Mouse (Mus musculus) gastrocnemius, adult 2 months (tissue): ENCODE data around the gene Ttc26. TPM values are rescaled to one million over a fixed set of nuclear protein-coding genes. Genes with fewer than 3 reads are reported as not detected.

ENCODE experiments used
- DNase-seq: peaks from one replicate; pipeline ENCODE4 v3.0.0; 2022
- H3K27ac ChIP-seq: fragments of 200-600 bp; 2 replicates; pipeline ENCODE4 v1.8.1; 2022; ENCODE audit warnings: mild to moderate bottlenecking
- H3K4me3 ChIP-seq: fragments of 200-600 bp; 2 replicates; pipeline ENCODE4 v1.8.1; 2022; ENCODE audit warnings: mild to moderate bottlenecking, moderate library complexity
- CTCF ChIP-seq: fragments of 200-600 bp; IDR thresholded peaks from 2 replicates; pipeline ENCODE4 v1.8.1; 2022; ENCODE audit warnings: antibody characterized with exemption, mild to moderate bottlenecking, moderate library complexity
- intact Hi-C: fragments of 180-260 bp; cut with DNase I; formaldehyde crosslinking; loops from one replicate; pipeline ENCODE4 v1.15.1; 2025
- long read RNA-seq, 2 experiments: library from polyadenylated mRNA; stranded (forward); transcript quantifications; one replicate each; pipeline ENCODE4 v2.0.0; 2021
- total RNA-seq, 2 experiments: library from RNA; stranded (reverse); gene quantifications; 2 replicates each; pipeline ENCODE4 v1.2.3; 2021

The Ttc26 gene
- 1 to 10 TPM; 1.3 to 1.4 TPM for total RNA-seq
- long read RNA-seq, experiment 1, full-length matches to known transcripts: 3 of 3 reads
- long read RNA-seq, experiment 1, partial matches to known transcripts: 0 of 3 reads
- long read RNA-seq, experiment 1, other reads (novel, unspliced or antisense): 0 of 3 reads
- long read RNA-seq, experiment 2, full-length matches to known transcripts: 1 of 1 reads
- long read RNA-seq, experiment 2, partial matches to known transcripts: 0 of 1 reads
- long read RNA-seq, experiment 2, other reads (novel, unspliced or antisense): 0 of 1 reads

- peak within 1 kb of the TSS; percentile 86 for H3K4me3 ChIP-seq
- TF ChIP-seq CTCF: no peak
- peak; percentile 89 for DNase-seq
- intact Hi-C loops: loop anchor here (2.0 kb wide), 1 partner anchor 52 kb away; the partner anchor contains the start of gene Ubn2
- peak within 1 kb of the TSS; percentile 88 for H3K27ac ChIP-seq
Observed at GRCm38 (mm10) chr6:38381129-38381771, at the start of gene Ttc26. Ttc26 (plus strand) TSS chr6:38381469.

- DNase-seq: no peak
- intact Hi-C loops: no loop called here
- TF ChIP-seq CTCF: no peak
- H3K4me3 ChIP-seq: no peak overlapping the region
- H3K27ac ChIP-seq: no peak overlapping the region
Observed at GRCm38 (mm10) chr6:38335264-38335663, 46.0 kb upstream of the Ttc26 start.

DNA sequence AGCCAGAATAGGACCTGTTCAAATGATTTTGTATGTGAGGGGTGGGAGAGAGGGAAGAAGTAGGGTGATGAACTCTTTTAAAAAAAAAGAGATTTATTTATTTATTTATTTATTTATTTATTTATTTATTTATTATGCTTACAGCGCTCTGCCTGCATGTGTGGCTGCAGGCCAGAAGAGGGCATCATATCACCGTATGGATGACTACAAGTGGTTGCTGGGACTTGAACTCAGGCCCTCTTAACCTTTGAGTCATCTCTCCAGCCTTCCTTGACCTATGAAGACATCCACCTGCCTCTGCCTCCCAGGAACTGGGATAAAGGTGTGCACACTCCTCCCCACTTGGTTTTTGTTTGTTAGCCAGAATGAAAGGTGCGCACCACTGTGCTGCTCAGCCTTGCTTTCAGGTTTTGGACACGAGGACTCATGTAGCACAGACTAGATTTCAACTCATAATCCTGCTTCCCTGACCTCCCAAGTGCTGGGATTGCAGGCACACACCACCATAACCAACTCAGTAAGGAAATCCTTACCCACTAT is 44.0 kb upstream of the Ttc26 start:
- no peak overlapping the region for H3K27ac ChIP-seq
- peak; percentile 16; the same call in 1 of the 2 replicates for TF ChIP-seq CTCF
- no peak overlapping the region for H3K4me3 ChIP-seq
- DNase-seq: no peak
- intact Hi-C loops: no loop called here

DNA sequence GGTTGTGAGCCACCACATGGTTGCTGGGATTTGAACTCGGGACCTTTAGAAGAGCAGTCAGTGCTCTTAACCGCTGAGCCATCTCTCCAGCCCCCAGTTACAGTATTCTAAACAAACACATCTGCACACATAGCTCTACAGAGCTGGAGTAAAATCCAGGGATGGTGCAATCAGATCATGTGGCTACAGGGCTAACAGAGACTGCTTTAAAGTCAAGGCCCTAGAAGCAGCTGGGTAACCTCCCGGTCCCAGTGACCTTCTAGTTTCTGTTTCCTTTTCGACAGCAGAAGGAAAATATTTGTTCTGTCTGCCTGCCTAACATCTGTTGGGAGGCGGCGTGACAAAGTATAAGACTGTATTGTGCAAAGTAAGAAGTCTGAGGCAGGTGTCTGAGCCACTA is 43.3 kb upstream of the Ttc26 start:
- DNase-seq: no peak
- intact Hi-C loops: no loop called here
- H3K27ac ChIP-seq: no peak overlapping the region
- TF ChIP-seq CTCF: no peak
- no peak overlapping the region for H3K4me3 ChIP-seq

GRCm38 (mm10) chr6:38339078-38339477 is 42.2 kb upstream of the Ttc26 start:
- DNase-seq: no peak
- TF ChIP-seq CTCF: no peak
- Histone ChIP-seq H3K4me3 (no peak overlapping the region), H3K27ac (no peak overlapping the region)
- intact Hi-C loops: no loop called here

- peak overlapping the region; percentile 40; the same call in 1 of the 2 replicates for H3K4me3 ChIP-seq
- intact Hi-C loops: no loop called here
- no peak for TF ChIP-seq CTCF
- 0 out of 2 replicates have a peak overlapping the region, but pooled peaks have one; percentile 13 for H3K27ac ChIP-seq
- DNase-seq: no peak
Observed at GRCm38 (mm10) chr6:38341751-38342665, 39.3 kb upstream of the Ttc26 start.

GRCm38 (mm10) chr6:38342666-38342992 is 38.6 kb upstream of the Ttc26 start:
- no peak overlapping the region for H3K4me3 ChIP-seq
- no peak overlapping the region for H3K27ac ChIP-seq
- no peak for TF ChIP-seq CTCF
- DNase-seq: no peak
- intact Hi-C loops: no loop called here

GRCm38 (mm10) chr6:38343581-38343980 is 37.7 kb upstream of the Ttc26 start:
- TF ChIP-seq CTCF: no peak
- no peak for DNase-seq
- Histone ChIP-seq H3K27ac (no peak overlapping the region), H3K4me3 (no peak overlapping the region)
- intact Hi-C loops: no loop called here

- H3K27ac ChIP-seq: no peak overlapping the region
- no peak for DNase-seq
- no peak for TF ChIP-seq CTCF
- H3K4me3 ChIP-seq: no peak overlapping the region
- intact Hi-C loops: no loop called here
Observed at GRCm38 (mm10) chr6:38344006-38344670, 37.1 kb upstream of the Ttc26 start.

- Histone ChIP-seq H3K27ac (peak overlapping the region; percentile 43), H3K4me3 (peak overlapping the region; percentile 30; the same call in 1 of the 2 replicates)
- DNase-seq: peak; percentile 69
- TF ChIP-seq CTCF: no peak
- intact Hi-C loops: no loop called here
Observed at GRCm38 (mm10) chr6:38345796-38346195, 35.5 kb upstream of the Ttc26 start.

DNA sequence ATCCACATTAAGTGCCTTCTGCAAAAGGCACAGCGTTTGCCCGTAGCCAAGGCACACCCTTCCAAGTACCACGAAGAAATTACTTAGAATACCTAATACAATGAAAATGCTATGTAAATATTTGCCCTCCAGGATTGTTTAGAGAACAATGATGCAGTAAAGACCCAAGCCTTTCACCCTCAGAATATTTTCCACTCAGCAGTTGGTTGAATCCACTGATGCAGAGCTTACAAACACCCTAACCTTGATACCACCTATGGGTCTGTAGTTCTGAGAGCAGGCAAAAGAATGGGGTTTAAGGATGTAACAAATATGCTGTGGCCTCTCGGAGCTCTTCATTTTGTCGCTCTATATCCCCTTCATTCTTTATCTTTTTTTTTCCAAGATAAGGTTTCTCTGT is 33.4 kb upstream of the Ttc26 start:
- no peak for TF ChIP-seq CTCF
- intact Hi-C loops: no loop called here
- Histone ChIP-seq H3K4me3 (no peak overlapping the region), H3K27ac (no peak overlapping the region)
- no peak for DNase-seq

DNA sequence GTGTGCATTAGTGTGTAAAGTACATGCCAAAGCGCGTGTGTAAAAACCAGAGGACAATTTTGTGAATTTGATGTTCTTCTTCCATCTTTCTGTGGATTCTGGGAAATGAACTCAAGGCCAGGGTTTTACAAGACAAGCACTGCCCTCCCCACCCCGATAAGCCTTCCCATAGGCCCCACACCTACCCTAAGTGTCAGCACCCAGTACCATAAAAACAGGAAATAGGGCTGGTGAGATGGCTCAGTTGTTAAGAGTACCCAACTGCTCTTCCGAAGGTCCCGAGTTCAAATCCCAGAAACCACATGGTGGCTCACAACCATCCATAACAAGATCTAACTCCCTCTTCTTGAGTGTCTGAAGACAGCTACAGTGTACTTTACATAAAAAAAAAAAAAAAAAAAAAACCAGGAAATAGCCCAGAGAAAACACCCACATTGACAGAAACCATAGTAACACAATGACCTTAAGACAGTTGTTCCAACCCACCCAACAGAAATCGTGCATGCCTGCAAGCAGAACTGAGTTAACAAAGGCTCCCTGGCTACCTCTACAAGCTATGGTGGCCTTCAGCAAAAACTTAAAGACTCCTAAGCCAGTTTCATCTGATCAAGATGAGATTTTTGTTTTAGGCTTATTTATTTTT is 32.3 kb upstream of the Ttc26 start:
- DNase-seq: no peak
- H3K27ac ChIP-seq: no peak overlapping the region
- intact Hi-C loops: no loop called here
- TF ChIP-seq CTCF: no peak
- H3K4me3 ChIP-seq: no peak overlapping the region
